In the genomic region with DNA sequence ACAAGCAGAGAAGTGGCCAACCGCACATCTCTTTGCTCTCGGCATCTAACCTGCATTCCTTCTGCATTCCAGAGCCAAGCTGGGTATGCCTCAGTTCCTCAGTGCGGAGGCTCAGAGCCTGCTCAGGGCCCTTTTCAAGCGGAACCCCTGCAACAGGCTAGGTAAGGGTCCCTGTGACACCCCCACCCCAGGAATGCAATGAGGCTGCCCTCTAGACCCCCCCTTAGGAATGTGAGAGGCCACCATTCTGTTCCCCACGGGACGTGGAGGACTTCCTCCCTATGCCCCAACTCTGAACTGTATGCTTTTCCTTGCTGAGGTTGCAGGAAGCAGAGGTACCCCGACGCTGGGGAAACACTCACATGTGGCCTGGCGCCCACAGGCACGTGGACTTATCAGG, we compare ENCODE assay signal across 12 mouse cellular contexts.
DNase-seq lines count a peak whose midpoint lies in the region; ATAC-seq and TF ChIP-seq lines count a peak whose summit lies in the region.
"Had no signal": no experiment of that assay in that cellular context is flagged by ENCODE, and none has a peak within 500 bp of the region (broad histone marks: within the 10 kb centered on the region; RNA-seq: fewer than 3 reads in every experiment).

No protein-coding gene starts in this region.

- H3K36me3 ChIP-seq in heart, embryonic 16.5 days (ENCODE audit: control insufficient read depth, insufficient read depth) = peaks cover 4% of the 10 kb centered on the region; the same call in 1 of the 2 replicates
- H3K36me3 ChIP-seq in midbrain, embryonic 10.5 days = peaks cover 24% of the 10 kb centered on the region
- H3K36me3 ChIP-seq in midbrain, postnatal 0 days (ENCODE audit: insufficient read depth, low read length) = no peaks in the 10 kb centered on the region; the same call in 1 of the 2 replicates
- H3K36me3 ChIP-seq in hindbrain, embryonic 16.5 days (ENCODE audit: control insufficient read depth, insufficient read depth, low read length) = 0 out of 2 replicates have a peak, but pooled peaks cover 3% of the 10 kb centered on the region
- H3K36me3 ChIP-seq in forebrain, embryonic 14.5 days (ENCODE audit: control insufficient read depth, insufficient read depth, low read length) = no peaks in the 10 kb centered on the region
- H3K36me3 ChIP-seq: hindbrain, embryonic 15.5 days had no signal

- no peak for TF ChIP-seq CTCF in midbrain, postnatal 0 days (IDR thresholded peaks at IDR 0.05)

- H3K9me3 ChIP-seq in heart, embryonic 16.5 days (replicated peaks; ENCODE audit: control insufficient read depth, low read length) = no peaks in the 10 kb centered on the region
- no peaks in the 10 kb centered on the region for H3K9me3 ChIP-seq in midbrain, embryonic 10.5 days (replicated peaks)
- no peaks in the 10 kb centered on the region for H3K9me3 ChIP-seq in midbrain, postnatal 0 days (ENCODE audit: low read length)
- no peaks in the 10 kb centered on the region for H3K9me3 ChIP-seq in hindbrain, embryonic 16.5 days (ENCODE audit: control insufficient read depth, low read length)
- no peaks in the 10 kb centered on the region for H3K9me3 ChIP-seq in forebrain, embryonic 14.5 days (replicated peaks; ENCODE audit: control insufficient read depth, low read length)
- H3K9me3 ChIP-seq: hindbrain, embryonic 15.5 days had no signal

- no peak overlapping the region for H3K4me3 ChIP-seq in heart, embryonic 16.5 days (ENCODE audit: low read length)
- H3K4me3 ChIP-seq in midbrain, embryonic 10.5 days = no peak overlapping the region
- H3K4me3 ChIP-seq in midbrain, postnatal 0 days (ENCODE audit: low read depth, low read length) = no peak overlapping the region
- H3K4me3 ChIP-seq in hindbrain, embryonic 16.5 days (ENCODE audit: low read length) = no peak overlapping the region
- no peak overlapping the region for H3K4me3 ChIP-seq in forebrain, embryonic 14.5 days (ENCODE audit: low read depth, low read length)
- H3K4me3 ChIP-seq: hindbrain, embryonic 15.5 days had no signal

- H3K27me3 ChIP-seq in heart, embryonic 16.5 days (ENCODE audit: control insufficient read depth, insufficient read depth, low read length) = no peaks in the 10 kb centered on the region
- no peaks in the 10 kb centered on the region for H3K27me3 ChIP-seq in midbrain, embryonic 10.5 days (ENCODE audit: low read depth, poor library complexity, severe bottlenecking)
- H3K27me3 ChIP-seq in midbrain, postnatal 0 days (ENCODE audit: insufficient read depth, low read length) = no peaks in the 10 kb centered on the region
- H3K27me3 ChIP-seq in hindbrain, embryonic 16.5 days (replicated peaks; ENCODE audit: control insufficient read depth, insufficient read depth, low read length) = no peaks in the 10 kb centered on the region
- H3K27me3 ChIP-seq in forebrain, embryonic 14.5 days (replicated peaks; ENCODE audit: control insufficient read depth, insufficient read depth, low read length) = no peaks in the 10 kb centered on the region
- H3K27me3 ChIP-seq: hindbrain, embryonic 15.5 days had no signal

- peaks cover 38% of the 10 kb centered on the region for H3K4me1 ChIP-seq in heart, embryonic 16.5 days (ENCODE audit: control insufficient read depth, insufficient read depth, low read length)
- H3K4me1 ChIP-seq in midbrain, embryonic 10.5 days = peaks cover 49% of the 10 kb centered on the region
- no peaks in the 10 kb centered on the region for H3K4me1 ChIP-seq in midbrain, postnatal 0 days (ENCODE audit: insufficient read depth, low read length)
- peaks cover 5% of the 10 kb centered on the region for H3K4me1 ChIP-seq in hindbrain, embryonic 16.5 days (ENCODE audit: control insufficient read depth, insufficient read depth, low read depth, low read length)
- peaks cover 14% of the 10 kb centered on the region for H3K4me1 ChIP-seq in forebrain, embryonic 14.5 days (ENCODE audit: control insufficient read depth, insufficient read depth, low read length)

- peak overlapping the region; percentile 23; the same call in 1 of the 2 replicates for H3K4me2 ChIP-seq in heart, embryonic 16.5 days (ENCODE audit: low read depth, low read length)
- no peak overlapping the region for H3K4me2 ChIP-seq in midbrain, postnatal 0 days (ENCODE audit: low read depth, low read length, poor library complexity, severe bottlenecking)
- H3K4me2 ChIP-seq in hindbrain, embryonic 16.5 days (ENCODE audit: low read length) = no peak overlapping the region
- H3K4me2 ChIP-seq in forebrain, embryonic 14.5 days (ENCODE audit: low read length) = no peak overlapping the region
- H3K4me2 ChIP-seq: hindbrain, embryonic 15.5 days had no signal

- WGBS in heart, embryonic 16.5 days = 19% methylated on average over 10 of the region's 10 CpGs
- WGBS in midbrain, embryonic 10.5 days = 33% methylated on average over 10 of the region's 10 CpGs
- 56% methylated on average over 10 of the region's 10 CpGs for WGBS in midbrain, postnatal 0 days
- WGBS in hindbrain, embryonic 16.5 days = 43% methylated on average over 10 of the region's 10 CpGs
- 43% methylated on average over 10 of the region's 10 CpGs for WGBS in forebrain, embryonic 14.5 days

- no peak for ATAC-seq in heart, embryonic 16.5 days (replicated peaks; ENCODE audit: extremely low read depth, insufficient read depth, low FRiP score)
- ATAC-seq in midbrain, postnatal 0 days (ENCODE audit: low FRiP score) = no peak
- ATAC-seq in hindbrain, embryonic 16.5 days = no peak
- ATAC-seq in forebrain, embryonic 14.5 days = no peak
- ATAC-seq: forebrain, postnatal 0 days had no signal

- intact Hi-C loops in heart, postnatal 25 days (cut with DNase I) = no loop called here
- intact Hi-C loops in left cerebral cortex, postnatal 4 days (cut with DNase I) = no loop called here

- peak overlapping the region; percentile 63 for H3K27ac ChIP-seq in heart, embryonic 16.5 days (ENCODE audit: low read length)
- H3K27ac ChIP-seq in midbrain, embryonic 10.5 days (replicated peaks) = peak overlapping the region; percentile 61; the same call in 1 of the 2 replicates
- no peak overlapping the region for H3K27ac ChIP-seq in midbrain, postnatal 0 days (ENCODE audit: low read depth, low read length)
- peak overlapping the region; percentile 44; the same call in 1 of the 2 replicates for H3K27ac ChIP-seq in hindbrain, embryonic 16.5 days (ENCODE audit: low read depth, low read length)
- H3K27ac ChIP-seq in forebrain, embryonic 14.5 days (ENCODE audit: low read depth, low read length) = no peak overlapping the region
- H3K27ac ChIP-seq: hindbrain, embryonic 15.5 days had no signal

- DNase-seq in heart, postnatal 25 days (ENCODE audit: low spot score) = no peak
- DNase-seq in midbrain, embryonic 10.5 days (ENCODE audit: low spot score) = peak; percentile 40
- DNase-seq in midbrain, postnatal 0 days (ENCODE audit: low spot score) = no peak
- no peak for DNase-seq in cerebellum, adult 11 months
- DNase-seq in forebrain, embryonic 14.5 days (ENCODE audit: low spot score) = no peak
- no peak for DNase-seq in left cerebral cortex, postnatal 4 days
- DNase-seq: cerebellum, postnatal 36 days; forebrain, postnatal 0 days; lung, postnatal 4 days had no signal

- no peak overlapping the region for H3K9ac ChIP-seq in heart, embryonic 16.5 days (ENCODE audit: low read length)
- no peak overlapping the region for H3K9ac ChIP-seq in midbrain, postnatal 0 days (replicated peaks; ENCODE audit: low read length, poor library complexity, severe bottlenecking)
- H3K9ac ChIP-seq in hindbrain, embryonic 16.5 days (ENCODE audit: low read depth, low read length) = no peak overlapping the region
- H3K9ac ChIP-seq in forebrain, embryonic 14.5 days (ENCODE audit: low read length) = no peak overlapping the region
- H3K9ac ChIP-seq: forebrain, postnatal 0 days; hindbrain, embryonic 15.5 days had no signal

Comparison
In these comparisons a context has a peak if more than half of its experiments do, and no peak if none do; other contexts are left out.
1. H3K27ac ChIP-seq: peak in heart, embryonic 16.5 days (single experiment), midbrain, embryonic 10.5 days (single experiment) and hindbrain, embryonic 16.5 days (single experiment); none in midbrain, postnatal 0 days (single experiment) and forebrain, embryonic 14.5 days (single experiment).